Mouse (Mus musculus) T-helper 1 cell (primary cell): ENCODE measurements around the gene Ttc30a1.

Experiments
- in situ Hi-C: fragments of 300-600 bp; cut with MboI, MseI; formaldehyde crosslinking; loops from one replicate; pipeline ENCODE4 v1.15.1; 2025; ENCODE audit warnings: high pct_unique_total_duplicates

Ttc30a1 gene

DNA sequence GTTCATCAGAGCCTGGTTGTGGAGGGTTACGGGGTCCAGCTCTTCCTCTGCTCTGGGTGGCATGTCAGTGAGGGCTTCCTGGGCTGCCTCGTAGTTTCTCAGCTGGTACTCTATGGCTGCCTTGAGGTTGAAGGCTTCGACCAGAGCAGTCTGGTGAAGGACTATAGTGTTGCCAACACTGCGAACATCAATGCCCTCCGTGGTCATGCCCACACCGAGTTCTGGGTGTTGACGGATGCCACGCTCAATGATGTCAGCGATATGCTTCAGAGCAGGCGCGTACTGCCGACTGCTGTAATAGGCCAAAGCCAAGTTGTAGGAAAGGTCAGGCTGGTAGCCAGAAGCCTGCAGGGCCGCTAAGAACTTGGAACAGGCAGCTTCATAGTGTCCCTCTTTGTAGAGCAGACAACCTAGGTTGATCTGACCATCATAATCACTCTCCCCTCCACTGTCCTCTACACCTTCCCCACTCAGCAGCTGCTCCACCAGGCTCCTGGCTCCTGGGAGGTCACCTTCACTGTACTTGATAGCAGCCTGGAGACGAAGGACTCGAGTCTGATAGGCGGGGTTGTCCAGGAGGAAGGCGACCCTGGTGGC is 44.1 kb downstream of the Ttc30a1 start:
- in situ Hi-C loops: loop anchor here (5.0 kb wide), 1 partner anchor 40 kb away; the partner anchor contains the start of gene Ttc30a2

DNA sequence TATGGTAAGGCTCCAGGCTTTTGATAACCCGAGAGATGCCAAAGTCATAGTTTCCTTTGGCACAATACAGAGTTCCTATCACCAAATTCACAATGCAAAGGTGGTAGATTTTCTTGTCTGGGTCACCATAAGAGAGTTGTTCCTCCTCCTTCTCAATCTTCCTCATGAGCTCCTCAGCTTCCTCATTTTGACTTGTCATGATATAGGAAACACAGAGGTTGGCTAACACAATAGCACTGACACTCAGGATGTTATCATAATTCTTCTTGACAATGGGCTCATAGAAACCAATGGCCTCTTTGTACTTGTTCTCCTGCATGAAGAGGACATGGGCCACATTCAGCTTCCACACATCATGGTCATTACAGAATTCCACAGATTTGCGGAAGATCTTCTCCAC is 45.1 kb downstream of the Ttc30a1 start:
- in situ Hi-C loops: loop anchor here (5.0 kb wide), 1 partner anchor 41 kb away; the partner anchor contains the start of gene Ttc30a2

DNA sequence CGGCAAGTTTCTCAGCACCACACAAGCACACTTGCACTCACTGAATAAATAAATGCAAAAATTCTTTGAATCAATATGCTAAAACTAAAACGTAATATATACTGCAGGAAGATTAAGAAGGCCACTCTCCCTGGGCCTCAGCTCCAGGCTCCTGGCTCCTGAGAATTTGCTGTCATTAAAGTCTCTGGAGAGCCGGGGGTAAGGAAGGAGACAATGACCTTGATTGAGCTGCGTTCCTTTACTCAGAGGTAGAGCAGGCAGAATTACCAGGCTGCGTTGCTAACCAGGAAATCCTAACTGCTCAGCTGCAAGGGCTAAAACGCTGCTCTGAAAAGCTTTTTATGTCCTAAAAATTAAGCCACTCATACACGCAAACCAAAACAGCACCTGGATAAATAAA is 48.2 kb downstream of the Ttc30a1 start:
- in situ Hi-C loops: no loop called here

DNA sequence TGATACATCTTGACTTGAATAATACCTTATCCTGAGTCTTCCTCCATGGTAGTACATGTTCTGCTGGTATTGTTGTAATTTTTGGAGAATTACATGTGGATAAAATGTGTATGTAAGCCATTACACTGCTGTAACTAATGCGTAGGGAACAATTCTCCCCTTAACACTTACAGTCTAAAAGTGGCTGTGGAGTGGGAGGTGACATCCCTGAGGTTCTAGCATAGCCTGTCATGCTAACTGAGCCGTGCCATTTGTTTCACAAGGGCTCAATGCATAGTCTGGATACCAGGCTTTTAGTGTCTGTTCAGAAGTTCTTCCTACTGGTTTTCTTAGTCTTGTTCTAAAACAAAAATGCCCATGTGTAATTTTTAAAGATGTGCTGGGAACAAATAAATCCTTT is 50.8 kb downstream of the Ttc30a1 start:
- in situ Hi-C loops: no loop called here

DNA sequence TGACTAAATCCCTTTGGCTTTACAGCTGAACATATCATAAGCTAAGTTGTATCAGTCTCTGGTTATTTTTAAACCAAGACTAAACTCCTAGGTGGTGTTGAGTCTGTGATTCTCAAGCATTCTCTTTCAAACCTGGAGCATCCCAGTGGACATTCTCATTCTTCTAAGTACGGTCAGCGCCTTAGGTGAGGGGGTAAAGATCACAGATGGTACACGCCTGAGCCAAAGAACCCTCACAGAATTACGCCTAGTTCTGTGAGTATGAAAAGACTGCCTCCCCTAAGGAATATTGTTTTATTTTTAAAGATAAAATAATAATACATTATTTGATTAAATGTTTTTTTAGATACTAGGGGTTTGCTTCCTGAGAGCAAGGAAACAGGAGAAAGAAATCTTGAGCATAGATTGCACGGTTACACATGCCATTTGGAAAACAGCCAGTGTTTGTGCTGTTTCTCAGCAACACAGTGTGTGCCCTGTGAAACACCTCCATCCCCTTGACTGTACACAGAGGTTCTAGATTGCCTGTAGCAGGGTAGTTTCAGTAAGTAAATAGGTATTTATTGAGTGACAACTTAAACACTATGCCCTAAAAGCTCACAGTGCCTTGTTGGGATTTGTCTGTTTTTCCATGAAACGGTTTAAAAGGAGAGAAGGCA is 51.9 kb downstream of the Ttc30a1 start:
- in situ Hi-C loops: no loop called here

DNA sequence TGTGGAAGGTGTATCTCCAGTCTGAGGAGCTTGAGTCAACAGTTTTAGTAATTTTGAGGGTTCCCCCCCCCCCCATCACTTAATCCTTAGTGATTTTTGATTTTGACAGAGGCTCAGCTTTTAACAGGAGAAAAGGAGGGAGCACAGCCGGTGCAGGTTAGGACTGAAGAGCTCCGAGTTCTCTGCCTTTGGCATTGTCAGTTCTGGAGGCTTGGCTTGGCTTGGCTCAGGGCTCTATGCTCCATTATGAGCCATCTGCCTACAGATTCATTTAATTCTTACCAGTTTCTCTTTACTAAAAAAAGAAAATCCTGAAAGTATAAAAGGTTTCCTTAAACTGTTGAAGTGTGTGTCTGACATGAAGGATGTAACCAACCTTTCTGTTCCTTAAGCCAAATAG is 52.6 kb downstream of the Ttc30a1 start:
- in situ Hi-C loops: no loop called here
